Mouse (Mus musculus) left cerebral cortex, postnatal 36 days (tissue): ENCODE data around the gene Gm9837. TPM values are rescaled to one million over a fixed set of nuclear protein-coding genes. Genes with fewer than 3 reads are reported as not detected.
A peak's percentile ranks its signal among the peaks of the same experiment; 100 is the strongest.
"Not testable (repeated sequence)": the region's sequence is repeated elsewhere in the genome, so short reads cannot be mapped to it uniquely, and the experiment has no call there.

Source experiments
- DNase-seq, 2 experiments: peaks; one replicate each; pipeline ENCODE4 v3.0.0; 2021 to 2022; ENCODE audit warnings: low spot score in 2 of 2, mixed read lengths in 1 of 2
- intact Hi-C: fragments of 180-260 bp; cut with DNase I; formaldehyde crosslinking; loops from one replicate; pipeline ENCODE4 v1.15.1; 2025
- total RNA-seq, 2 experiments: library from RNA; stranded (reverse); gene quantifications; 2 replicates each; pipeline ENCODE4 v1.2.3; 2021

The Gm9837 gene
- total RNA-seq, 2 experiments from 2014 or later = not detected

GRCm38 (mm10) chr11:53430300-53430669 lies 40.0 kb downstream of the Gm9837 start:
- no peak for DNase-seq
- intact Hi-C loops = no loop called here

- DNase-seq = no peak
- intact Hi-C loops = no loop called here
Measured at GRCm38 (mm10) chr11:53429182-53429581, 41.1 kb downstream of the Gm9837 start.

GRCm38 (mm10) chr11:53428716-53429057 lies 41.6 kb downstream of the Gm9837 start:
- intact Hi-C loops = no loop called here
- no peak for DNase-seq

GRCm38 (mm10) chr11:53427993-53428715 lies 42.1 kb downstream of the Gm9837 start:
- no peak for DNase-seq
- intact Hi-C loops = no loop called here

GRCm38 (mm10) chr11:53426914-53427313 lies 43.4 kb downstream of the Gm9837 start:
- intact Hi-C loops, DNase-seq: not testable (repeated sequence)

GRCm38 (mm10) chr11:53425711-53426255 lies 44.5 kb downstream of the Gm9837 start:
- DNase-seq = no peak
- intact Hi-C loops = no loop called here

- intact Hi-C loops = no loop called here
- peak in 1 of 2 experiments; percentile 28 for DNase-seq
Measured at GRCm38 (mm10) chr11:53425251-53425650, 45.0 kb downstream of the Gm9837 start.

GRCm38 (mm10) chr11:53424826-53425225 lies 45.5 kb downstream of the Gm9837 start:
- intact Hi-C loops = no loop called here
- no peak for DNase-seq

GRCm38 (mm10) chr11:53423036-53423435 lies 47.2 kb downstream of the Gm9837 start, which contains the start of gene Leap2:
TSS of gene Leap2 (minus strand) at chr11:53423170.
- intact Hi-C loops = no loop called here
- no peak for DNase-seq

Other genes starting within 250 kb of the Gm9837 start
- gene Hspa4, start 170.0 kb downstream of the Gm9837 start, total RNA-seq = 100 to 1,000 TPM; 163 to 181 TPM
- 1 to 10 TPM; 9.3 to 9.5 TPM for gene Zcchc10, start 145.8 kb downstream of the Gm9837 start, total RNA-seq
- gene Aff4, start 119.6 kb downstream of the Gm9837 start, total RNA-seq = 100 to 1,000 TPM; 157 to 221 TPM
- not detected for gene Leap2, start 47.3 kb downstream of the Gm9837 start, total RNA-seq
- 100 to 1,000 TPM; 404 to 490 TPM for gene Uqcrq, start 39.6 kb downstream of the Gm9837 start, total RNA-seq
- 1 to 10 TPM in 1 of 2 experiments, not detected in 1; 1.1 TPM for gene Gdf9, start 39.5 kb downstream of the Gm9837 start, total RNA-seq
- under 1 TPM; 0.22 to 0.34 TPM for gene Gm10447, start 13.4 kb downstream of the Gm9837 start, total RNA-seq
- gene Shroom1, start 13.3 kb downstream of the Gm9837 start, total RNA-seq = 1 to 10 TPM; 5.3 to 5.5 TPM
- gene Gm9945, start 9.7 kb upstream of the Gm9837 start, total RNA-seq = 1 to 10 TPM; 2.6 to 3.4 TPM
- 10 to 100 TPM; 59.1 to 81.6 TPM for gene Sowaha, start 9.8 kb upstream of the Gm9837 start, total RNA-seq
- gene Sept8, start 48.8 kb upstream of the Gm9837 start, total RNA-seq = 100 to 1,000 TPM; 305 to 337 TPM
- 100 to 1,000 TPM; 115 to 130 TPM for gene Kif3a, start 96.9 kb upstream of the Gm9837 start, total RNA-seq
- not detected for gene Il4, start 148.2 kb upstream of the Gm9837 start, total RNA-seq
- gene Il13, start 164.2 kb upstream of the Gm9837 start, total RNA-seq = not detected
- 10 to 100 TPM in 1 of 2 experiments, 1 to 10 TPM in 1; 9.9 to 11.3 TPM for gene Rad50, start 236.8 kb upstream of the Gm9837 start, total RNA-seq